Comparison of ENCODE assay signal across 8 mouse cellular contexts in genomic region chr13:69252335-69252734, GRCm38 (mm10).
DNase-seq lines count a peak whose midpoint lies in the region; ATAC-seq lines count a peak whose summit lies in the region.
"Had no signal": no experiment of that assay in that cellular context is flagged by ENCODE, and none has a peak within 500 bp of the region (broad histone marks: within the 10 kb centered on the region; RNA-seq: fewer than 3 reads in every experiment).

No protein-coding gene starts in this region.

- no peak overlapping the region for H3K27ac ChIP-seq in kidney, embryonic 15.5 days
- H3K27ac ChIP-seq in embryonic facial prominence, embryonic 12.5 days, result no peak overlapping the region
- no peak overlapping the region for H3K27ac ChIP-seq in hindbrain, embryonic 16.5 days (ENCODE audit: low read depth, low read length)
- H3K27ac ChIP-seq in intestine, embryonic 16.5 days (ENCODE audit: low read length), result no peak overlapping the region

- H3K36me3 ChIP-seq in kidney, embryonic 15.5 days, result no peaks in the 10 kb centered on the region
- H3K36me3 ChIP-seq in embryonic facial prominence, embryonic 12.5 days, result no peaks in the 10 kb centered on the region
- no peaks in the 10 kb centered on the region for H3K36me3 ChIP-seq in hindbrain, embryonic 16.5 days (ENCODE audit: control insufficient read depth, insufficient read depth, low read length)
- no peaks in the 10 kb centered on the region for H3K36me3 ChIP-seq in intestine, embryonic 16.5 days (ENCODE audit: control insufficient read depth, insufficient read depth, low read length)

- WGBS in kidney, embryonic 15.5 days, result 55% methylated on average over 10 of the region's 10 CpGs
- WGBS in embryonic facial prominence, embryonic 12.5 days, result 84% methylated on average over 10 of the region's 10 CpGs
- WGBS in hindbrain, embryonic 16.5 days, result 46% methylated on average over 10 of the region's 10 CpGs
- 71% methylated on average over 10 of the region's 10 CpGs for WGBS in intestine, embryonic 16.5 days

- H3K4me3 ChIP-seq in kidney, embryonic 15.5 days (replicated peaks), result no peak overlapping the region
- H3K4me3 ChIP-seq in embryonic facial prominence, embryonic 12.5 days, result no peak overlapping the region
- H3K4me3 ChIP-seq in hindbrain, embryonic 16.5 days (ENCODE audit: low read length), result no peak overlapping the region
- H3K4me3 ChIP-seq in intestine, embryonic 16.5 days (ENCODE audit: low read length), result no peak overlapping the region

- H3K9ac ChIP-seq in kidney, embryonic 15.5 days, result no peak overlapping the region
- no peak overlapping the region for H3K9ac ChIP-seq in embryonic facial prominence, embryonic 12.5 days
- no peak overlapping the region for H3K9ac ChIP-seq in hindbrain, embryonic 16.5 days (ENCODE audit: low read depth, low read length)
- no peak overlapping the region for H3K9ac ChIP-seq in intestine, embryonic 16.5 days (ENCODE audit: low read depth, low read length)

- 0 out of 2 replicates have a peak, but pooled peaks have one; percentile 50 for ATAC-seq in kidney, embryonic 15.5 days (replicated peaks; ENCODE audit: low FRiP score)
- peak; percentile 81; the same call in 1 of the 2 replicates for ATAC-seq in embryonic facial prominence, embryonic 12.5 days (ENCODE audit: insufficient number of reproducible peaks, insufficient read depth, low FRiP score, low TSS enrichment)
- ATAC-seq in hindbrain, embryonic 16.5 days, result peak; percentile 88
- no peak for ATAC-seq in intestine, embryonic 16.5 days

- H3K4me2 ChIP-seq in kidney, embryonic 15.5 days, result no peak overlapping the region
- H3K4me2 ChIP-seq in embryonic facial prominence, embryonic 12.5 days (replicated peaks), result no peak overlapping the region
- H3K4me2 ChIP-seq in hindbrain, embryonic 16.5 days (ENCODE audit: low read length), result no peak overlapping the region
- no peak overlapping the region for H3K4me2 ChIP-seq in intestine, embryonic 16.5 days (ENCODE audit: low read depth, low read length)

- H3K4me1 ChIP-seq in kidney, embryonic 15.5 days, result peaks cover 12% of the 10 kb centered on the region; the same call in 1 of the 2 replicates
- no peaks in the 10 kb centered on the region for H3K4me1 ChIP-seq in embryonic facial prominence, embryonic 12.5 days
- H3K4me1 ChIP-seq in hindbrain, embryonic 16.5 days (ENCODE audit: control insufficient read depth, insufficient read depth, low read depth, low read length), result no peaks in the 10 kb centered on the region
- H3K4me1 ChIP-seq in intestine, embryonic 16.5 days (ENCODE audit: control insufficient read depth, insufficient read depth, low read length), result no peaks in the 10 kb centered on the region

- no peaks in the 10 kb centered on the region for H3K9me3 ChIP-seq in kidney, embryonic 15.5 days (replicated peaks)
- 0 out of 2 replicates have a peak, but pooled peaks cover 4% of the 10 kb centered on the region for H3K9me3 ChIP-seq in embryonic facial prominence, embryonic 12.5 days
- H3K9me3 ChIP-seq in hindbrain, embryonic 16.5 days (ENCODE audit: control insufficient read depth, low read length), result 0 out of 2 replicates have a peak, but pooled peaks cover 2% of the 10 kb centered on the region
- H3K9me3 ChIP-seq in intestine, embryonic 16.5 days (ENCODE audit: control insufficient read depth, low read length), result no peaks in the 10 kb centered on the region

- H3K27me3 ChIP-seq in kidney, embryonic 15.5 days, result no peaks in the 10 kb centered on the region
- H3K27me3 ChIP-seq in embryonic facial prominence, embryonic 12.5 days, result no peaks in the 10 kb centered on the region
- no peaks in the 10 kb centered on the region for H3K27me3 ChIP-seq in hindbrain, embryonic 16.5 days (replicated peaks; ENCODE audit: control insufficient read depth, insufficient read depth, low read length)
- H3K27me3 ChIP-seq in intestine, embryonic 16.5 days (replicated peaks; ENCODE audit: control insufficient read depth, insufficient read depth, low read length), result no peaks in the 10 kb centered on the region

- DNase-seq in kidney, adult 9 months, result no peak
- DNase-seq in MN1 (ENCODE audit: low spot score), result peak; percentile 51
- DNase-seq in thymus, postnatal 36 days, result no peak
- DNase-seq: kidney, adult 2 months had no signal
